Mouse (Mus musculus): ENCODE measurements around the gene Ttll13.

DNA sequence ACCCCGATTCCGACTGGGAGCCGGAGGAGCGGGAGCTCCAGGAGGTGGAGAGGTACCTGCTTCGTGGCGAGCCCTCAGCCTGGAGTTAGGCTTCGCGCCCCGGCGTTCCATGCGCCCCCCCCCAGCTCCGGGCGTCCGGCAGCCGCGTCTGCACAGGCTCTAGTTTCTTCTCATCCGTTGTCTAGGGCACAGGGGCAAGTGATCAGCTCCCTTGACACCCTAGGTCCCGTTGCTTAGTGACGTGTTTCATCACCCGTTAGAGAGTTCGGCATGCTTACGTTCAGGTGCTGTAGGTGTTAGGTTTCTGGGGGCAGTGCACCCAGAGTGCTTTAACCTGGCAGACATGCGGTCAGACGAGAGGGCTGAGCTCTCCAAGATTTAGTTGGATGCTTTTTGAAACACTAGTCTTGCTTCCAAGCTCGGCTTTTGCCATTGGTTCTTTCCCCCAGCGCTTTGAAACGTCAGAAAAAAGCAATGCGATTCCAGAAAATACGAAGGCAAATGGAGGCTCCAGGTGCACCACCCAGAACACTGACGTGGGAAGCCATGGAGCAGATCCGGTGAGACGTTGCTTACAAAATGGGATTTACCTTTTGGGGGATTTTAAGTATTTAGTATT lies 15.3 kb downstream of the Ttll13 start:
- TF ChIP-seq POLR2A (IDR thresholded peaks at IDR 0.05; ENCODE audit: low read depth, low read length) = no peak
- no peak for TF ChIP-seq CTCF (IDR thresholded peaks at IDR 0.05; ENCODE audit: extremely low read depth, insufficient read length, insufficient replicate concordance, low read depth, low read length)
